ENCODE assay signal across 14 mouse cellular contexts in genomic region chr3:55008965-55009741, GRCm38 (mm10). TPM values are rescaled to one million over a fixed set of nuclear protein-coding genes. Genes with fewer than 3 reads are reported as not detected.
"Had no signal": no experiment of that assay in that cellular context is flagged by ENCODE, and none has a peak within 500 bp of the region (broad histone marks: within the 10 kb centered on the region; RNA-seq: fewer than 3 reads in every experiment).

No protein-coding gene starts in this region.

- H3K9me3 ChIP-seq: midbrain, embryonic 12.5 days; neural tube, embryonic 12.5 days; stomach, embryonic 15.5 days had no signal

- H3K4me3 ChIP-seq: midbrain, embryonic 12.5 days; neural tube, embryonic 12.5 days; stomach, embryonic 15.5 days had no signal

- H3K27me3 ChIP-seq: neural tube, embryonic 12.5 days; stomach, embryonic 15.5 days had no signal

- H3K36me3 ChIP-seq: midbrain, embryonic 12.5 days; neural tube, embryonic 12.5 days; stomach, embryonic 15.5 days had no signal

- DNase-seq: lung, adult 18-20 months; lung, embryonic 14.5 days; lung, postnatal 10 days; lung, postnatal 4 days; right cerebral cortex, postnatal 14 days; thymus, adult 2 months; thymus, postnatal 25 days; thymus, postnatal 4 days had no signal

- H3K27ac ChIP-seq: liver, embryonic 14.5 days; midbrain, embryonic 12.5 days; neural tube, embryonic 12.5 days; stomach, embryonic 15.5 days; stomach, postnatal 0 days had no signal

- H3K4me1 ChIP-seq: neural tube, embryonic 12.5 days; stomach, embryonic 15.5 days had no signal

- H3K4me2 ChIP-seq: lung, embryonic 14.5 days; midbrain, embryonic 12.5 days; neural tube, embryonic 12.5 days; stomach, embryonic 15.5 days had no signal

- H3K9ac ChIP-seq: liver, embryonic 14.5 days; lung, embryonic 14.5 days; midbrain, embryonic 12.5 days; neural tube, embryonic 12.5 days; stomach, embryonic 15.5 days had no signal

RNA-seq across cellular contexts. Expression of gene Ccna1, which starts 46.1 kb away (rescaled TPM):
- polyA plus RNA-seq: spleen, adult 2 months had no signal
